Mouse (Mus musculus) heart, postnatal 14 days (tissue): ENCODE data around the gene Palm2. TPM values are rescaled to one million over a fixed set of nuclear protein-coding genes. Genes with fewer than 3 reads are reported as not detected.

ENCODE experiments used
- DNase-seq, 2 experiments: peaks; one replicate each; pipeline ENCODE4 v3.0.0; 2021 to 2022
- intact Hi-C: fragments of 180-260 bp; cut with DNase I; formaldehyde crosslinking; loops from one replicate; pipeline ENCODE4 v1.15.1; 2025
- total RNA-seq, 2 experiments: library from RNA; stranded (reverse); gene quantifications; 2 replicates each; pipeline ENCODE4 v1.2.3; 2021

Palm2 gene
- total RNA-seq, 2 experiments from 2014 or later: 13.9 to 18.2 TPM

GRCm38 (mm10) chr4:57730801-57731598, 297.0 kb downstream of the Palm2 start:
- intact Hi-C loops: no loop called here
- no peak for DNase-seq

GRCm38 (mm10) chr4:57732351-57732750, 298.3 kb downstream of the Palm2 start:
- intact Hi-C loops: no loop called here

DNA sequence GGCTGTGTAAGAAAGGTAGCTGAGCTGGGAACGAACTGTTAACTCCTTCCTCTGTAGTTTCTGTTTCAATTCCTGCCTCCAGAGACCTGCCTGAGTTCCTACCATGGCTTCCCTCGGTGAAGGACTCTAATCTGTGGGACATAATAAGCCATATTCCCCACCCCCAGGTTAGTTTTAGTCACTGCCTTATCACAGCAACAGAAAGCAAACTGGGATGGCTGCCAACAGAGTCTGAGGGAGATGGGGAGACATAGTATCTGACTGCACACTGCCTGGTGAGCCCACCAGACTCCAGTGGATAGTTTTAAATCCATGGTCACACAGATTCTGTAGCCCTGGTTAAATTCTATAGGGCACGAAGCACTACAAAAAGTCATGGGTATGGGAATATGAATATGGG, 299.4 kb downstream of the Palm2 start:
- peak; percentile 22 to 44 for DNase-seq
- intact Hi-C loops: no loop called here

More at GRCm38 (mm10) chr4:57732351-57732750, 298.3 kb downstream of the Palm2 start:
- no peak for DNase-seq

DNA sequence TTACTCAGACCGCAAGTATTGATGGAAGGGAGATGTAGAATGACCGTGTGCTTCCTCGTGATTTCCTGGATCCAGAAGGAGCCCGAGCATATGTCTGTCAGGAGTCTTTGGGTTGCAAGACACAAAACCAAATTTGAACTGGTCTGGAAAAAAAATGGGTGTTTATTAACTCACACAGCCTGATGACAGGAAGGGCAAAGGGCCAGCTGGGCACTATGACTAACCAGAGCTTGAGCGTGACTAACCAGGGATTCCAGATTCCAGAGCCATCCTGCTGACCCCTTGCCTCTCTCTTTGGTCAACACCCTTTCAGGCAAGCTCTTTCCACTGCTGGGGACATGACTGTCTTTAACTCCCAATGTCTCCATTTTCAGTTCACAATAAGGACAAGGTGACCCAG, 301.4 kb downstream of the Palm2 start:
- intact Hi-C loops: no loop called here
- DNase-seq: no peak

- intact Hi-C loops: no loop called here
- DNase-seq: no peak
These were observed 305.0 kb downstream of the Palm2 start for GRCm38 (mm10) chr4:57738856-57739552.

DNA sequence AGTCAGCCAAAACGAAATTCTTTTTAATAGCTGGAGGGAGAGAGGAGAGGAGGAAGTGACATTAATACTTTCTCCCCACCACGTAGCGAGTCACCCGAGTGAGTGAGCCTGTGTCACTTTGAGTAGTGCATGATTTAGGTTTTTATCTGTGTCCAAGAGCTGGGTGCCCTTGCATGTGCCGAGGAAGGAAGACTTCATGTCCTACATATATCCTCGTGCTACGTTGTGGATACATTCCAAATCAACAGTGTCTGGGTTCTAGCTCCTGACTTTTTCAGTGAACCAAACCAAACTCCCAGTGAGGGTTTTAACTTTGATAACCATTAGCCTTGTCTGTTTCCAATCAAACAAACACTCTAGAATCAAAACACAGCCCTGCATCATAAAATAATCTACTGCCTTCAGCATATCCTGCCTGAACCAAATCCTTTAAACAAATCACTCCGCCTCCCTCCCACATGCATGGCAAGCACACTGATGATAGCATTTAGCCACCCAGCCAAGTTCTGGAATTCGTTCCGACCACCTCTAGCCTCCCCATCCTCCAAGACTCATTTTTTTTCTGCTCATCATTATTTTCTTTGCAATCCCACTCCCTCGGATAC, 309.4 kb downstream of the Palm2 start:
- no peak for DNase-seq
- intact Hi-C loops: no loop called here

GRCm38 (mm10) chr4:57750651-57751050, 316.6 kb downstream of the Palm2 start:
- DNase-seq: no peak
- intact Hi-C loops: no loop called here

- intact Hi-C loops: no loop called here
- no peak for DNase-seq
These were observed 317.0 kb downstream of the Palm2 start for GRCm38 (mm10) chr4:57751054-57751453.

- intact Hi-C loops: no loop called here
- DNase-seq: no peak
These were observed 317.5 kb downstream of the Palm2 start for GRCm38 (mm10) chr4:57751566-57751965.

DNA sequence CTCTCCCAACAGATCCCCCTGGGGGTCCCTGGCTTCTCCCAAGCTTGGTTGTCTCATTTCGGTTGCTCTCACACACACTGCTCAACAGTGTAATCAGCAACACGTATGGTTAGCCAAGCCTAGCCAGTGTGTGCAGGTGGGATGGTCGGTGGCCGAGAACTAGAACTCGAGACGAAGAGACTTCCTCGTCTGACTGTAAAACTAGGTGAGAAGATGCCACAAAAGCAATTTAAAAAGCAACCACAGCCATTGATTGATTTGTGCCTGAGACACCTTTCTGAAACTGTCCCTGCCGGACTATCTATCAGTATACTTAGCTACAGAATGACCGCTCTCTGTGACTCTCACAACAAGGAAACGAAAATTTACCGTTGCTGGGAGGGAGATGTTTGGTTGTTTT, 321.0 kb downstream of the Palm2 start:
- intact Hi-C loops: no loop called here
- no peak for DNase-seq

GRCm38 (mm10) chr4:57757997-57758396, 323.9 kb downstream of the Palm2 start:
- DNase-seq: no peak
- intact Hi-C loops: no loop called here

Other genes with a start within 250 kb of the Palm2 start
- 10 to 100 TPM; 34.3 to 34.8 TPM for gene Ptpn3, start 132.4 kb upstream of the Palm2 start, total RNA-seq
- gene Pakap, start 133.9 kb downstream of the Palm2 start, total RNA-seq: 10 to 100 TPM; 40.0 to 46.5 TPM